Mouse (Mus musculus) stomach, postnatal 0 days (tissue): ENCODE measurements at regions not wholly inside any gene's neighbourhood (a gene's known extent, or its start where the extent isn't known, plus 50 kb on each side); places are given as distances from the start of the nearest gene placed in this dataset.

ENCODE experiments used
- ATAC-seq: fragments of 200-750 bp; cut with Nextera tagmentation; 2 replicates; pipeline ENCODE4 v1.8.0; 2017; ENCODE audit not compliant: low FRiP score, low TSS enrichment
- DNase-seq: peaks from one replicate; pipeline ENCODE4 v3.0.0-alpha.2; 2016; ENCODE audit warnings: low spot score
- H3K27ac ChIP-seq: fragments of 300-500 bp; sonication (generic); replicated peaks from 2 replicates; pipeline ENCODE4 v1.5.1; 2014; ENCODE audit warnings: mild to moderate bottlenecking, control low read depth
- H3K27me3 ChIP-seq: fragments of 300-500 bp; sonication (generic); 2 replicates; pipeline ENCODE4 v1.6.1; 2014; ENCODE audit warnings: low read length; ENCODE audit not compliant: control insufficient read depth, insufficient read depth
- H3K36me3 ChIP-seq: fragments of 300-500 bp; sonication (generic); 2 replicates; pipeline ENCODE4 v1.6.1; 2014; ENCODE audit warnings: low read length, mixed read lengths; ENCODE audit not compliant: control insufficient read depth, insufficient read depth
- H3K4me1 ChIP-seq: fragments of 300-500 bp; sonication (generic); replicated peaks from 2 replicates; pipeline ENCODE4 v1.6.1; 2014; ENCODE audit warnings: antibody characterized with exemption; ENCODE audit not compliant: control insufficient read depth, insufficient read depth
- H3K4me2 ChIP-seq: fragments of 300-500 bp; sonication (generic); replicated peaks from 2 replicates; pipeline ENCODE4 v1.6.1; 2014; ENCODE audit warnings: low read depth, mild to moderate bottlenecking, control low read depth, moderate library complexity
- H3K4me3 ChIP-seq: fragments of 300-500 bp; sonication (generic); 2 replicates; pipeline ENCODE4 v1.5.1; 2014; ENCODE audit warnings: low read depth, low read length, control low read depth
- H3K9ac ChIP-seq: fragments of 300-500 bp; sonication (generic); 2 replicates; pipeline ENCODE4 v1.6.1; 2014; ENCODE audit warnings: mild to moderate bottlenecking, low read length, control low read depth, mixed read lengths
- H3K9me3 ChIP-seq: fragments of 300-500 bp; sonication (generic); 2 replicates; pipeline ENCODE4 v1.6.1; 2016; ENCODE audit warnings: low read length; ENCODE audit not compliant: control insufficient read depth
- CTCF ChIP-seq: IDR thresholded peaks from 2 replicates; pipeline ENCODE4 v1.5.1; 2016; ENCODE audit warnings: antibody characterized with exemption, low read depth, mild to moderate bottlenecking, moderate library complexity
- EP300 ChIP-seq: optimal IDR thresholded peaks from 2 replicates; pipeline ENCODE3; 2016; ENCODE audit warnings: antibody characterized with exemption
- whole genome bisulfite sequencing: fragments of 180-500 bp; shearing (Covaris S2); extraction: QIAGEN DNeasy Blood & Tissue Kit; methylation state at CpG from one replicate; pipeline ENCODE4 v1.1.7; 2014; 5-methylcytosine and 5-hydroxymethylcytosine counted together

DNA sequence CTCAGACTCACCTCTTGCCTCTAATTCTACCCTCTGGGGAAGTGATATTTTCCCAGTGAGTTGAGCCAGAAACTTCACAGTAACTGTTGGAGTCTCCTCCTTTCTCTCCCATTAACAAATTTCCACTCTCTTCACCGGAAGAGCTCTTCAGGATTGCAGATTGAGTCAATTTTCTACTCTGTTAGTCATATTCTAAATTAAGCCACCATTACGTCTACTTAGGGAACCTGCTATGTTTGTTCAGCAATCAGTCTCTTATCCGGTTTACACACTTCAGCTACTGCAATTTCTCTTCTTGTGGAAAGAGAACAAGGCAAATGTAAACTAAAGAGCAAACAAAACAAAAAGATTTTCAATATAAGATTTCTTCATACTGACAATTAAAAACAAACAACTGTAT, 644.6 kb downstream of the Bckdhb start:
- DNase-seq, result no peak
- no peaks in the 10 kb centered on the region for H3K9me3 ChIP-seq
- peak; percentile 69 for ATAC-seq
- no peaks in the 10 kb centered on the region for H3K4me1 ChIP-seq
- 29% methylated on average over 3 of the region's 3 CpGs for WGBS
- H3K9ac ChIP-seq, result no peak overlapping the region
- TF ChIP-seq CTCF (no peak), EP300 (no peak)
- no peak overlapping the region for H3K4me3 ChIP-seq
- H3K36me3 ChIP-seq, result no peaks in the 10 kb centered on the region
- H3K4me2 ChIP-seq, result no peak overlapping the region
- H3K27me3 ChIP-seq, result no peaks in the 10 kb centered on the region
- H3K27ac ChIP-seq, result no peak overlapping the region

DNA sequence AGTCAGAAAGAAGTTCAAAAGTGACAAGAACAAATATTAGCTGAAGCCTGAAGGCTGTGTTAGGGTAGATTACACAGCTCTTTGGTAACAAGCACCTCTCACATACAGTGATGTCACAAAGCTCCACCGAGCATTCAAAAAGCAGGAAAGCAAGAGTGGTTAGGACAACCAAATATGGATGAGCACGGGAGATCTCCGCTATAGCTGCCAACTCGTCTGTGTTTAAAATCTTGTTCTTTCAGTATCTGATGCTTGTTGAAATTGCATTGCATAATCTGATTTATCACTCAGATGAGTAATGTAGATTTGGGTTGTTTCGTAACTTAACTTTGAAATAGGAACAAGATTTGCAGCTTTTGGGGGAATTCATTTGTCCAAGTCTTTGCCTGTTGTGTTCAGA, 652.8 kb downstream of the Bckdhb start:
- Histone ChIP-seq H3K27ac (no peak overlapping the region), H3K36me3 (no peaks in the 10 kb centered on the region), H3K4me3 (no peak overlapping the region), H3K9ac (no peak overlapping the region), H3K9me3 (no peaks in the 10 kb centered on the region), H3K4me2 (no peak overlapping the region), H3K4me1 (no peaks in the 10 kb centered on the region), H3K27me3 (no peaks in the 10 kb centered on the region)
- no peak for TF ChIP-seq CTCF
- no peak for TF ChIP-seq EP300
- ATAC-seq (no peak; the same call in 1 of the 2 replicates), DNase-seq (no peak)
- 39% methylated on average over 5 of the region's 5 CpGs for WGBS

DNA sequence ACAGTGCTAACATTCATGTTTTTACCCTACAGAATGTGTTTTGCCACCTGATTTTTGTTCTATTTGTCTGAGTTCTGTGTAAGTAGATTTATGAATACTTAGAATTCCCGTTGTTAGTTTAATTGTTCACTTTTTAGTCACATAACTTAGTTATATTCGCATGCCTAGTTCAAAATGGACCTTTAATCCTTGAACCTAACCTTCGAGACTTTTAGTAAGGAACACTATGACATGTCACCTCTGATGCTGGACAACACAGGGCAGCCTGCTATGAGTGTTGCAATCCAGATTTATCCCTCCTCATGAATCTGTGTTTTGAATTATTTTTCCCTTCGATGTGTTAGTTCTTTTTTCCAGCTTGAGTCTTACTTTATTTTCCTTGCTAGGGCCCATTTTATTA, 662.8 kb downstream of the Bckdhb start:
- ATAC-seq (no peak), DNase-seq (no peak)
- no peak overlapping the region for H3K27ac ChIP-seq
- H3K27me3 ChIP-seq, result no peaks in the 10 kb centered on the region
- no peak overlapping the region for H3K4me3 ChIP-seq
- H3K4me1 ChIP-seq, result no peaks in the 10 kb centered on the region
- no peak overlapping the region for H3K4me2 ChIP-seq
- no peak overlapping the region for H3K9ac ChIP-seq
- H3K9me3 ChIP-seq, result no peaks in the 10 kb centered on the region
- no peaks in the 10 kb centered on the region for H3K36me3 ChIP-seq
- WGBS, result 80% methylated on average over 4 of the region's 4 CpGs
- no peak for TF ChIP-seq CTCF
- no peak for TF ChIP-seq EP300

DNA sequence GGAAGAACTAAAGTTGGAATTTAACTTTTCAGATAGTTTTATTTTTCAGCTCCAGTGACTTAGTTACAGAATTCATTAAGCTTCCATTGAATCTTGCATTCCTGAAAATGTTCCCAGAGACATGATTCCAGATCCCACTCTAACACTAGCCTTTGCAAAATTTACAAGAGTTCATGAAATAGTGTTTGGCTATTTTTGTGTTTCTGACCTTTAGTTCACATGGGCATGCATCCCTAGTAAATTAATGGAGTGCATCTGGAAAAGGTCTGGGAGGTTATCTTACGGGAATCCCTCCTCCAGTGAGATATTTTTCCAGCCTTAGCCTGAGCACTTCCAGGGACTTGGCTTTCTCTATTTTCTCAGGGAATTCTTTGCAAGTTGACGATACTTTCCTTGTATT, 669.8 kb downstream of the Bckdhb start:
- Histone ChIP-seq H3K4me1 (no peaks in the 10 kb centered on the region), H3K9ac (no peak overlapping the region), H3K4me2 (no peak overlapping the region), H3K27ac (no peak overlapping the region), H3K27me3 (no peaks in the 10 kb centered on the region), H3K4me3 (no peak overlapping the region), H3K9me3 (no peaks in the 10 kb centered on the region), H3K36me3 (no peaks in the 10 kb centered on the region)
- TF ChIP-seq EP300 (no peak), CTCF (no peak)
- DNase-seq (no peak), ATAC-seq (no peak)
- WGBS, result 71% methylated on average over 2 of the region's 2 CpGs
